Mouse (Mus musculus) G1E (cell line): ENCODE measurements at regions not wholly inside any gene's neighbourhood (a gene's known extent, or its start where the extent isn't known, plus 50 kb on each side); places are given as distances from the start of the nearest gene placed in this dataset.

Source experiments
- CTCF ChIP-seq: IDR thresholded peaks from 2 replicates; pipeline ENCODE4 v1.5.1; 2012; ENCODE audit warnings: low read depth, low read length, inconsistent platforms, mixed read lengths
- GATA1 ChIP-seq: IDR thresholded peaks from 2 replicates; pipeline ENCODE4 v1.6.1; 2012; ENCODE audit warnings: borderline replicate concordance, low read length, inconsistent platforms, mixed read lengths
- GATA2 ChIP-seq: IDR thresholded peaks from 2 replicates; pipeline ENCODE4 v1.6.1; 2012; ENCODE audit warnings: low read depth, low read length, inconsistent platforms, borderline replicate concordance
- POLR2AphosphoS5 ChIP-seq: IDR thresholded peaks from 2 replicates; pipeline ENCODE4 v1.6.1; 2012; ENCODE audit warnings: low read depth, low read length, inconsistent platforms; ENCODE audit not compliant: insufficient replicate concordance
- TAL1 ChIP-seq: conservative IDR thresholded peaks from 2 replicates; pipeline ENCODE4 v1.6.1; 2012; ENCODE audit warnings: low read depth, low read length, inconsistent platforms, mixed read lengths

- no peak for TF ChIP-seq CTCF
- no peak for TF ChIP-seq GATA1
- TF ChIP-seq TAL1 = no peak
- TF ChIP-seq GATA2 = no peak
- TF ChIP-seq POLR2AphosphoS5 = no peak
Measured at GRCm38 (mm10) chr11:112616942-112617341, 165.1 kb upstream of the Sox9 start.
